Mouse (Mus musculus) cerebral cortex, adult 2 months (tissue): ENCODE measurements around the gene Plekhg5.

Experiments
- WGBS: fragments of 180-500 bp; shearing (Covaris S2); methylation state at CpG from one replicate; pipeline ENCODE4 v1.1.7; 2018; 5-methylcytosine and 5-hydroxymethylcytosine counted together

Plekhg5 gene

DNA sequence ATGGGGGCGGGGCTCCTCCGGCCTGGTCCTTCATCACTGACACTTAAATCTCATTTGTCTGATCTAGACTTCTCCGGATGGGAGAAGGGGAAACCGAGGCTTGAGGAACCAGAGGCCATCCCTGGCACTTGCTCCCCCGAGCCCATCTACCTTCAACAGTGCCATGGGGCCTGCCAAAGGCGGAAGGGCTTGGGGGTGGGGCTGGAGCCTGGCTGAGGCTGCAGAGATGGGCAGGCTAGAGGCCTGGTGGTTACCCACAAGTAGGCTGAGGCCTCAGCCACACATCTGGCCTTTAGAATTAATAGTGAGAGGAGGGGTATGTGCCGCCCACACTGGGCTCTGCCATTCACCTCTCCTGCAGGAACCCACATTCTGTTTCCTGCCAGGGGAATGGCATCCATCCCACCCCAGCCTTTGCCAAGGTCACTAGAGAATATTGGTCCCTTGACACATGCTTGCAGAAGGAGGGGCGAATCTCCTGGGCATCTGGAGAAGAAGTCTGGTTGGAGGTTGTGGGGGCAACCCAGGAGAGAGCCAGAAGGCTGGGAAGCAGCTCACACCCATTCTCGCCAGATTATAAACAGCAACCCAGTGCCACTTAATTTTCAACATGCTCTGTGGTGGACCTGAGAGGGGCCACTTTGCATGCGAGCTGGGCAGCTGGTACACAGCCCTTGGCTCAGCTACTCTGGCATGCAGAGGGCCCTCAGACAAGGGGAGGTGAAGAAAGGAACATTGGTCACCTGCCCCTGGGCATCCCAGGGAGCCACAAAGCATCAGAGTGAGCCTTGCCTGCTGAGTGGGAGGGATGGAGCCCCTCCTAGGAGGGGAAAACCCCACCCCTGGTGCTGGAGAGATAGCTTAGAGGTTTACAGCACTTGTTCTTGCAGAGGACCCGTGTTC is 1.6 kb upstream of the Plekhg5 start:
- 78% methylated on average over 11 of the region's 11 CpGs for WGBS

DNA sequence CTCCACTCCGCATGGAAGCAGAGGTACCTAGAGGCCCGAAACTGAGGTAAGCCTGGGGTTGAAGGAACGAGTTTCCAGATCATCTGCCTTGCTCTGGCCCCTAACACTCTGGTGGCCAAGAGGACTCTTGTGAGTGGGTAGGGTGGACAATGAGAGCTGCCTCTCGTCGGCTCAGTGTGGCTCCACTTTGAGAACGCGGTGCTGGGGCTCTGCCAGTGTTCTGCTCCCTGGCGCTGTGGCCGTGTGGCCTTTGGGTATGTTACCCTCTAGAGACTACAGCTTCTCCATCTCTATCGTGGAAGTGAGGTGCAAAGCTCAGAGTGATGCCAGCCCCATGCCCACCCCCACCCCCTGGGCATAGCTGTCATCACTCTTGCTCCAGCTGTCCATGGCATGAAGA is 357 bp downstream of the Plekhg5 start:
- 41% methylated on average over 10 of the region's 10 CpGs for WGBS

DNA sequence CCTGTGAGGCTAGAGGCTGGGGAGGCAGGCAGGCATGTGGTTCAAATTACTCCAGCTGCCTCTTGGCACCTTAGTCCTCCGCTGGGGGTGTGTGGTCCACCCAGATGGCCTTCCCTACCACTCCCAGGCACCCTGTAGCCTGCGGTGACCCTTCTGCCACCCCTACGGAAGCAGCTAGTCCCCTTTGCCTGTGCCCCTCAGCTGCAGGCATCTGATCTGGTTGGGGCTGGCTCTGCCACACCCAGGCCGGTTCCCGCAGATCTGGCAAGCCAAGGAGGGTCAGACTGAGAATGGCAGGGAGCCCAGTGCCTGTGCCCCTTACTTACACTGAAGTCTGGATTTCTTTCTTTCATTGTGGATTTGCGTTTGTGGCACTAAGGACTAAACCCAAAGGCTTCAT is 1.4 kb downstream of the Plekhg5 start:
- WGBS = 87% methylated on average over 6 of the region's 6 CpGs

DNA sequence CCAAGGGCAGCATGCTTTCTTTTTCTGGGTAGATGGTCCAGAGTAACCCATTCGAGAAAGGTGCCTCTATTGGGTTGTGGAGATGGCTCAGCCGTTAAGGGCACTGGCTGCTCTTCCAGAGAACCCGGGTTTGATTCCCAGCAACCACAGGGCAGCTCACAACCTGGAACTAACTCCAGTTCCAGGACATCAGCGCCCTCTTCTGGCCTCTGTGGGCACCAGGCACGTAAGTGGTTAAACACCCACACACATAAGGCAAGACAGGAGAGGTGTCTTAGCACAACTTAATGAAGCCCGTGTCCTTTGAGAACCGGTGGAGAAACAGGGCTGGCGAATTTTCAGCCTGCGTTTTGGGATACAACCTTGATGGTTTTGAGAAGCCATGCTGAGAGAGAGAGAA is 2.2 kb downstream of the Plekhg5 start:
- 87% methylated on average over 9 of the region's 9 CpGs for WGBS

DNA sequence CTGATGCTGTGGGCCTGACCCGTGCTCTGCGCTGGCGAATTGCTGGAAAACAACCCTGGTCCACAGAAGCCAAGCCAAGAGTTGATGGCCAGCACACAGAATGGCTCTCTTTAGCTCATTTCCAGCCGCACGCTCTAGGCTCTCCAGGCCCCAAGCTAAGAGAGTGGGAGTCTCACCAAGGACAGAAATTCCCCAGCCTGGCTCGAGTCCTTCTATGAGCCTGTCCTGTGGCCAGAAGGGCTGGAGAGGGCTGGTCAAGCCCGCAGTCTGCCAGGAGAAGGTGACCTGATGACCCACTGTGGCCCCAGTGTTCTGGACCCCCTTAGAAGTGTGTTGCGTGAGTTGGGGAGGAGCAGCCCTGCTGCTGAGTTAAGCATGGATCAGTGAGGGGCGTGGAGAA is 4.9 kb downstream of the Plekhg5 start:
- WGBS = 78% methylated on average over 9 of the region's 9 CpGs

DNA sequence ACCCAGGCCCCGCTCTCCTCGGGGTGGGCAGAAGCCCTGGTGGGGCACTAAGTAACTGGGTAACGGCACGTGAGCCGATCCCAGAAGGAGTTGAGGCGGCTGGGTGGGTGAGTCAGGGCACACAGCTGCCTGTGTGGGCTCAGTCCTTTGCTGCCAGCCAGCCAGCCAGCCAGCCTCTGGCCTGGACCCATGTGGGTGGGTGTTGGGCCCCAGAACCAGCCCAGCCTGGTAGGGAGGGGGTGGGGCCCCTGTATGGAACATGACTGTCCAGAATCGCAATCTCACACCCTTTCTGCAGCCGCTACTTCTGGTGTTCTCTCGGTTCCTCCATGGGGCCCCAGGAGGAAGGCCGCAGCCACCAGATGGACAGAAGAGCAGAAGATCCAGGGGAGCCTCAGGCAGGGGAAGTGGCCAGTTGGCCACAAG is 5.8 kb downstream of the Plekhg5 start:
- 60% methylated on average over 10 of the region's 10 CpGs for WGBS

DNA sequence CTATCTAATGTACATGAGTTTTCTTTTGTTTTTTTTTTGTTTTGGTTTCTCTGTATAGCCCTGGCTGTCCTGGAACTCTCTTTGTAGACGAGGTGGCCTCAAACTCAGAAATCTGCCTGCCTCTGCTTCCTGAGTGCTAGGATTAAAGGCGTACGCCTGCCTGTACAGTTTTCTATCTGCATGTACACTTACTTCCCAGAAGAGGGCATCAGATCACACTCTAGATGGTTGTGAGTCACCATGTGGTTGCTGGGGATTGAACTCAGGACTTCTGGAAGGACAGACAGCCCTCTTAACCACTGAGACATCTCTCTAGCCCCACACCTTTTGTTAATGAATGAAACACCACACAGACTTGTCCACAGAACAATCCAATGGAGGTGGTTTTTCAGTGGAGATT is 7.0 kb downstream of the Plekhg5 start:
- 89% methylated on average over 3 of the region's 3 CpGs for WGBS

DNA sequence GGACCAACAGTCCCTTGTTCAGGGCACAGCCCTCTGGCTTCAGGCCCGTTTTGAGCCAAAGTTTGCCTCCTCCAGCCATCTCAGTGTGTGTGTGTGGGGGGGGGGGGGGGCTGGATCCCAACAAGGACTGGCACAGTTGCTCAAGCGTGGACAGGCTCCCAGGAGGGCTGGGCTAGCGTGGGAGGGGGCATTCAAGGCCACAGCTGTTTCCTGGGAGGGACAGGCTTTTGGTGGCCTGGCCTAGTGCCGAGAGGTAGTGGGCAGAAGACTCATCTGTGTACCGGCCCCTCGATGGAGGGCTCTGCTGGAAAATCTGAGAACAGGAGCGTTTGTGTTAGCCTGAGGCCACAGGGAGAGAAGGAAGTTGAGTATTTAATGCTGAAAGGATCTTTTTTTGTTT is 7.6 kb downstream of the Plekhg5 start:
- 39% methylated on average over 7 of the region's 7 CpGs for WGBS

DNA sequence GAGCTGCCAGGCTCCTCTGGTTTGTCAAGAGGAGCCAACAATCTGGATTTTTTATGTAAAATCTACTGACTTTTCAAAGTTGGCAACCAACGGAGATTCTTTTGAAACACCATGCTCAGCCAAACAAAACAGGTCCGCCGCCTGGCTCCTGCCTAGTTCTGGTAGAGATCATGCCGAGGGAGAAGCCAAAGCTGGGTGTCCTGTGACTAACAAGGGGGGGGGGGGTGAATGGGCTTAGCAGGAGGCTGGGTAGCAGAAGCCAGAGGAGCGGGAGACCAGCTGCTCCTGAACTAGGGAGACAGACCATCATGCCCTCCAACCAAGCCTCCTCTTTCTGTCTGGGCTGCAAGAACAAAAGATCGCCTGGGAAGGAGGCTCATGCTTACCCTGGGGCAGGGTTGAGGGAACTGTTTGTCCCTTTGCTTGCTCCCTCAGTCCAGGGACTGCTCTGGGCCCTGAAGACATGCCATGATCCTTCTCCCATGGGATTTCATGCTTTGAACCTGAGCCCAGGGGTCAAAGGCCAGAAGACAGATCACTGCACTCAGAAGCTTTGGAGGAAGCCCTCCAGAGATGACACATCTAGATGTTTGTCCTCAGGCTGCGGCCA is 11.4 kb downstream of the Plekhg5 start:
- 56% methylated on average over 7 of the region's 7 CpGs for WGBS

DNA sequence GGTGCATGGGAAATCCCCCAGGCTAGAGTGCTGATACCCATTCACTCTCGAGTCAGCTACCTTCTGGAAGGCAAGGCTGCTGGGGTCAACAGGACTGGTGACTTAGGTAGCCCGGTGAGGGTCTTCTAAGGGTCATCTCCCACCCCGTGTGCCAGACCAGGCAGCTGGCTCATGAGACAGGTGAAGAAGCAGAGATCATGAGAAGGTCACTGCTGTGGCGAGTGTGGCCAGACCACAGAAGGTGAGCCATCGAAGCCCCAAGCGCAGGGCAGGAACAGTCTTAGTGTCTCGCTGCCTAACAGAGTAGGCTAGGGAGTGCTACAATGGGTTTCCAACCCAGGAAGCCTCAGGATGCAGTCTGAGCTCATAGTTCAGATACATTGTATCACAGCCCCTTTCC is 12.3 kb downstream of the Plekhg5 start:
- 93% methylated on average over 7 of the region's 7 CpGs for WGBS

DNA sequence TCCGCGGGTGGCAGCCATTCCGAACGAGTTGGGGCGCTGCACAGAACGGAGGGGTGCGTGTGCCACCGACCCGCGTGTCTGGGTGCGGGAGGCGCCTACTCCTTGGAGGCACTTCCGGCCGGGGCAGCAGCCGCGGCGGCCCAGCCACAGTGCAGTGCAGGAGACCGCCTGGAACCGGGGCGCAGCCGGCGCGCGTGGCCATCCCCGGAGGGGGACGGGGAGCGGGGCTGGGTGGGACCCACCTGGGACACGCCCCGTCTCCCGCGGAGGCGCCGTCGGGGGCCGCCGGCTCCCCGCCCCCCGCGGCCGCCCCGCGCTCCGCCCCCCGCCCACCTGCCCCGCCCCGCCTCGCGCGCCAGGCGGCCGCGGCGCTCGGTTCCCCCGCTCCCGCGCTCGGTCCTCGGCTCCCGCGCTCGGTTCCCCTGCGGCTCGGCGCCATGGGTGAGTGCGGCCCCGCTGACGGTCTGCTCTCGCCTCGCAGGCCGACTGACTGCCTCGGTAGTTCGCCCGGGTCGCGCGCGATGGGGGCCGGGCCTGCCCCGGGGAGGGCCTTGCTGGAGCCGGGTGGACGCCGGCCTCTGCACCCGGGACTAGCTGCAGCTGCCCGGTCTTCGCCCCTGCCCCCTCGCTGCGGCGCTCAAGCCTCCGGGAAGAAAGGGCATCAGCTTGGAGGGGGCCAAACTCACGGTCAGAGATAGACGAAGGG is 14.4 kb downstream of the Plekhg5 start:
- under 1% methylated on average over 87 of the region's 92 CpGs for WGBS

DNA sequence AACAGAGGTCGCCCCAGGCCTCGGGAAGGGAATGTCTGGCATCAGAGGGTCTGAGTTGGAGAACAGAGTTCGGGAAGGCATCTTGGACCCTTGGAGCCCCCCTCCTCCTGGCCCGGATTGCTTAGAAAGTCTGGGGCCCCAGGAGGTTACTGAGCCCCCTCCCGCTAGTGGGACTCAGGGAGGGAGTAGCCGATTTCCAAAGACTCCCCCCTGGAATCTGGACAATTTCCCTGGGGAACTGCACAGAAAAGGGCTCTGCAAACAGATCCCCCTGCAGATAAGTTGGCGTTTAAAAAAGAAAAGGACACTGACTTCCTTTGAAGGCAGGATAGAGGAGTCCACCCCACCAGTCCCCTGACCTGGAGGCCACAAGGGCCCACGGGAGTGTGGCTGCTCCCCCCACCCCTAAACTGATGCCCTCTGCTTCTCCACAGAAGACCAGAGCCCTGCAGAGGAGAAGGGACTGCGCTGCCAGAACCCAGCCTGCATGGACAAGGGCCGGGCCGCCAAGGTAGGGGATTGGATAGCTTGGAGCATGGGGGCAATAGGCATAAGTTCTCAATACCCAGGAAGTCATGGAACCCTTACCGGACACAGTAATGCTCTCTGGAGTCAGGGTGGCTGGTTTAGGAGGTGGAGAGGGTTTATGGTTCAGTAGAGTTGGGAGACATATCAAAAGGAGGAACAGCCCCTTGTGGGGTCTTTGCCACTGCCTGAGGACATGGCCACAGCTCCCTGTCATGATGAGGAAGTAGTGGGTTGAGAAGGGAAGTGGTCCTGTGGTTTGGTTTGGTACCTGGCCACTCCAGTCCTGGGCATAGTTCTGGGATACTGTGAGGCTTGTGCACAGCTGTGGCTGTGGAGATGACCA is 15.1 kb downstream of the Plekhg5 start:
- WGBS = 8% methylated on average over 12 of the region's 12 CpGs

DNA sequence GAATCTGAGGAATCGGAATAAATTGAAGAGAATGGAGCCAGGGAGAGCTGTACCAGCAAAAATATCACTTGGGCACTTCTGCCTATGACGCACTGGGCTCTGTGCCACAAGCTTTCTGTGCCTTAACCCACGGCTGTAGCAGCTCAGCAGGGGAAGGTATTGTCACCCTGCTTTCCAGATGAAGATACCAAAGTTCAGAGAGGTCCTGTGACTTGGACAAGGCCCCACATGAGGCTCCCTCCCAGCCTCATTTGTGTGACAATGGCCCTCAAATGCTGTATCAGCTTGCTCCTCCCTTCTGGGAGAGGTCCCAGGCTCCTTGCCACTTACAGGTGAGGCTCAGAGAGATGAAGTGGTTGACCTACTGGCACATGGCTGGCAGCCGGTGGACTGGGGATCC is 15.8 kb downstream of the Plekhg5 start:
- WGBS = 13% methylated on average over 4 of the region's 4 CpGs

DNA sequence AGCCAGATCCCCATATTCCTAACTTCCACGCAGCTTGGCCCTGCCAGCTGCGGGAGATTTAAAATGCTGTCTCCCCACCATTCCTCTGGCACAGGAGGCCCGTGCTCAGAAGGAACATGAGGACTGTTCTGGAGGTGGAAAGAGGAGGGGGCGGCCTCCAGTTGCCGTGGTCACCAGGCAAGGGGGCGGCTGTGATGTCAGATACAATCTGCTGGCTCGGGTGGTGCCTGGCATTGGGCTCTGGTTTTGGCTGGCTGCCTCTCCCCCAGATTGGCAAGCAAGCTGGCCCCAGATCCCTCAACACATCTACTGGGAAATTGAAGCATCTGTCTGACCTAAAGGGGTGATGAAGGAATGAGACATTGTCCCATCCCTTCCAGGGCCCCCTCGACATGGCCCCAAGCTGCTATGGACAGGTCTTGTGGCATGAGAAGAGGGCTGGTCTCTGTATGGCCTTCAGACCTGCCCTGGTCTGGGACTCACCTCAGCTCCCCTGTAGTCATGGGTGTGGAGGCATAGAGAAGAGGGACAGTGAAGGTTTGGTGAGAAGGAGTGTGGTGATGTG is 16.3 kb downstream of the Plekhg5 start:
- WGBS = 37% methylated on average over 8 of the region's 8 CpGs

DNA sequence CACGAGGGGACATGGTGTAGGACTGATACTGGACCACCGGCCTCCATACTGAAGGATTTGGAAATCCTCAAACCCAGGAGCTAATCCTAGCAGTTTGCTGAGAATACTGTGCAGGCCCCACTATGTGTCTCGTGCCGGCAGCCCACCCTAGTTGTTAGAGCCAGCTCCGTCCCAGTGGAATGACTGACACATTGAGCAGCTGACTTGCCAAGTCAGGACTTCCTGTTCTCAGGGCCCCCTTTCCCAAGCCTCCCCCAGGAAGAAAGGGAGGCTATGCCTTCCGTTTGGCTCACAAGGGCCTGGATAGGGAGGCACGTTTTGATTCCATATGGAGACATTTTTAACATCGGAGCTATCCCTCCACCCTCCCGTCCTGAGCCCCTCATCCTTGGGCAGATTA is 17.9 kb downstream of the Plekhg5 start:
- 62% methylated on average over 9 of the region's 9 CpGs for WGBS

DNA sequence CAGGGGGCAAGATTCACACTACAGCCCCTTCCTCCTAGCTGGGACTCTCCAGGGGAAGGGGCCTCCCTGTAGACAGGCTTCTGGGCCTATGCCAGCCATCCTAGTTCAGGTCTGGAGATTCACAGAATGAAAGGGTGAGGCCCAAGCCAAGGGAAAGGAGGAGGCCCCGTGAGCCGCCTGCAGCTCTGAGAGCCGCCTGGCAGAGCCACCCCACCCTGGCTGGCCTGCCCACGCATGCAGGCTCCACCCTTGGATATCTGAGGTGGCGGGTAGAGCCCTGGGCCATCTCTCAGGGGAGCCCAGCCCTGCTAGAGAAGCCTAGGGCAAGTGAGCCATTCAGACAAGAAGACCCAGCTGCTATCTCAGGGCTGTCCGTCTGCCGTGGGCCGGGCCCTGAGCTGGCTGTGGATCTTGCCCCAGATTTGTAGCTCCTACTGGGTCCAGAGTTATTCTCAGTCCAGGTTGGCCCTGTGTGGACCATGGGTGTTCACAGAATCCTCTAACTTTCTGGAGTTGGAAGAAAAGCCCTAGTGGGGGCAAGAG is 20.5 kb downstream of the Plekhg5 start:
- 39% methylated on average over 8 of the region's 8 CpGs for WGBS

DNA sequence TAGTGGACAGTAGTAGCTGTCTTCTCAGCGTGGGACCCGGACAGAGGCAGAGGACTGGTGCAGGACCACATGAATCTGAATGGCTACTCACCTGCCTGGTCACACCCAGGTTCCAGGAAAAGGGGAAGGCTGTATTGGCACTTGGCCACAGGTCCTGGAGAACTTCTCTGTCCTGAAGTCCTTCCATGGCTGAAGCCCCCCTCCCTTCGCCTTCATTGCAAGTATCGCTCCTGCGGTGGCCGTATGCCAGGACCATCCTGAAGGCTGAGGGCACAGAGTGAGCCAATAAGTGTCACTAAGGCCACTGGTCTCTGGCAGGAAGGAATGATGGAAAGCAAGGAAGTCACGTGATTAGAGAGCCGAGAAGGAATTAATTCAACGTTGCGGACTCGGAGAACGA is 21.9 kb downstream of the Plekhg5 start:
- WGBS = 74% methylated on average over 12 of the region's 12 CpGs

DNA sequence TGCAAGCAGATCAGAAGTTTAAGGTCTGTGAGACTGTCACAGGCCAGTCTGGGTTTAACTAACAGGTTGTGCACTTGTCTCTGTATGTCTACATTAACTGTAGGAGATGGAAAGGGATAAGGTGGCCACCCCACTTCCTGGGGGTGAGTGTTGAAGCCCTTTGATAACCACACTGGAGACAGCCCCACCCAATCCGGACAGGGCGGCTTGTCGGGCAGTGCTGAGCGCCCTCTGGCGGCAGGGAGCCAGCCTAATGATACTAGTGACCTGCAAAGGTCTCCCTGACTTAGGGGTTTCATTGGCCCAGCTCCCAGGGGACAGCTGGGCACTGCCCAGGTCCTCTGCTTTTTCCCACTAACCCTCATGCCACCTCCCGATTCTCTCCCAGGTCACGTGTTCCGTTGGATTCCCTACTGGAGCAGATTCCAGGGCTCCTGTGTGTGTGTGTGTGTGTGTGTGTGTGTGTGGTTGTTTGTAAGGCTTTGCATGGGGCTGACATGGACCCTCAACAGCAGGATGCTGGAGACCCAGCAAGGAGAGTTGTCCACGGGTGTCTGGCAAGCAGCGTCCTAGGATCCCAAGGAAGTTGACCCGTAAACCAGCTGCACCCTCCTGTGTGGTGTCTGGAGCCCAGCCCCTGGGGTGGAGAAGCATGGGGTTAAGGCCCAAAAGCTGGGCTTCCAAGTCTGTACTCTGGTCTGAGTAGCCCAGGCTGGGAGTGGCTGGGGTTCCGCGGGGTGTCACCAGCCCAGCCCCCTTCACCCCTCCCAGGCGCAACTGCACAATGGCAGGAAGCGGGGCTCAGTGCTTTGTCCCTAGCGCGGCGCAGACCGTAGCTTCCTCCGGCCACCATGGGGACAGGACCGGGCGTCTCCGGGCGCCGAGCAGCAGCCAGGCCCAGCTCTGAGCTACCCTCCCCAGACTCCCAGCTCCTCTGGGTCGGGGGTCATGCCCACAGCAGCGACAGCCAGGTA is 23.9 kb downstream of the Plekhg5 start:
- WGBS = 48% methylated on average over 27 of the region's 27 CpGs

DNA sequence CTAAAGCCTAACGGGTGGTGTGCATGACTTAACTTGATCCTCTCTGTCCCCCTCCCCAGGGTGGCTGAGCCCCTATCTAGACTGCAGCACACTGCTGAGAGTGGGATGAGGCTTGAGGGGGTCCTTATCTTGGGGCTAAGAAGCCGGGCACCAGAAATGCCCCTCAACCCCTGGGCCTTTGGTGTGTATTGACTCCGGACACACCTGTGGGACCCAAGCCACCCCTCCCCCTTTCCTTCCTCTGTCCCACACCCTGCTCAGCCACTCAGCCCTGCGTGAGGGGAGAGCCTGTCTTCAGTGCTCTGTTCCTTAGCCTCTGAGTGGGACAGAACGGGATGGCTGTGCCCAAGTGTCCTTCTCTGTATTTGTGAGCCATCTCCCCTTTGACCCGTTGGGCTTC is 24.6 kb downstream of the Plekhg5 start:
- 54% methylated on average over 6 of the region's 6 CpGs for WGBS
